Mouse (Mus musculus) kidney, embryonic 15.5 days (tissue): ENCODE measurements around the gene Ccdc190. TPM values are rescaled to one million over a fixed set of nuclear protein-coding genes. Genes with fewer than 3 reads are reported as not detected.
A peak's percentile ranks its signal among the peaks of the same experiment; 100 is the strongest.

ENCODE experiments used
- ATAC-seq: fragments of 200-750 bp; cut with Nextera tagmentation; replicated peaks from 2 replicates; pipeline ENCODE4 v1.8.0; 2017; ENCODE audit warnings: moderate TSS enrichment; ENCODE audit not compliant: low FRiP score
- H3K27ac ChIP-seq: fragments of 300-500 bp; sonication (generic); 2 replicates; pipeline ENCODE4 v1.5.1; 2015; ENCODE audit warnings: mild to moderate bottlenecking, inconsistent platforms
- H3K27me3 ChIP-seq: fragments of 300-500 bp; sonication (generic); 2 replicates; pipeline ENCODE4 v1.6.1; 2015; ENCODE audit warnings: inconsistent platforms
- H3K36me3 ChIP-seq: fragments of 300-500 bp; sonication (generic); 2 replicates; pipeline ENCODE4 v1.6.1; 2015; ENCODE audit warnings: inconsistent platforms
- H3K4me1 ChIP-seq: fragments of 300-500 bp; sonication (generic); 2 replicates; pipeline ENCODE4 v1.6.1; 2015; ENCODE audit warnings: inconsistent platforms
- H3K4me2 ChIP-seq: fragments of 300-500 bp; sonication (generic); 2 replicates; pipeline ENCODE4 v1.6.1; 2015; ENCODE audit warnings: moderate library complexity, mild to moderate bottlenecking, inconsistent platforms
- H3K4me3 ChIP-seq: fragments of 300-500 bp; sonication (generic); replicated peaks from 2 replicates; pipeline ENCODE4 v1.5.1; 2015; ENCODE audit warnings: mild to moderate bottlenecking, inconsistent platforms
- H3K9ac ChIP-seq: fragments of 300-500 bp; sonication (generic); 2 replicates; pipeline ENCODE4 v1.6.1; 2015; ENCODE audit warnings: mild to moderate bottlenecking, inconsistent platforms
- H3K9me3 ChIP-seq: fragments of 300-500 bp; sonication (generic); replicated peaks from 2 replicates; pipeline ENCODE4 v1.6.1; 2016; ENCODE audit warnings: inconsistent platforms
- WGBS: fragments of 180-500 bp; shearing (Covaris S2); methylation state at CpG from one replicate; pipeline ENCODE4 v1.1.7; 2015; ENCODE audit warnings: mixed read lengths; 5-methylcytosine and 5-hydroxymethylcytosine counted together
- polyA plus RNA-seq: library from polyadenylated mRNA; unstranded; fragments of >200 nt; fragmentation: Nextera tagmentation; extraction: Ambion mirVana; gene quantifications from 2 replicates; pipeline ENCODE4 v1.2.1, GENCODE M21; 2015

Gene Ccdc190
- polyA plus RNA-seq, 1 experiment from 2014 or later: not detected

DNA sequence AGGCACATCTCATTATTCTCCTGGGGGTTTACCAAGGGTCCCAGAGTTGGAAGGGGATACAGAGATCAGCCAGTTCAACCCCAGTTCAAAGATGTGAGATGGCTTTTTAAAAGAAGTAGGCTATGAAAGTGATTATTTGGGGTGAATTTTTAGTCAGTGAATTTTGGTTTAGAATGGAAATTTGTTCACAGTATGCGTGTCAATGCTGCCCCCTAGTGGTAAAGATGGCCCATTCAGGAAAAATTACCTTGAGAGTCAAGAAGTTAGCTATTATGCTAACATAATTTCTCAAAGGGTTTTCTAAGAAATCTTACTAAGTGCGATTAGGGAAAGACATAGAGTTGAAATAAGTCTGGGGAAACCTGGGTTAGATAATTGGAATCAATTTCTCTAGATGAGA, 10.9 kb downstream of the Ccdc190 start:
- Histone ChIP-seq H3K27ac (no peak overlapping the region), H3K9ac (no peak overlapping the region), H3K4me2 (no peak overlapping the region), H3K9me3 (no peaks in the 10 kb centered on the region), H3K36me3 (no peaks in the 10 kb centered on the region), H3K4me1 (no peaks in the 10 kb centered on the region), H3K27me3 (no peaks in the 10 kb centered on the region), H3K4me3 (no peak overlapping the region)
- 14% methylated on average over 2 of the region's 2 CpGs for WGBS
- no peak for ATAC-seq

- WGBS: 74% methylated on average over 3 of the region's 3 CpGs
- Histone ChIP-seq H3K4me1 (no peaks in the 10 kb centered on the region), H3K9me3 (no peaks in the 10 kb centered on the region), H3K4me3 (no peak overlapping the region), H3K9ac (no peak overlapping the region), H3K36me3 (peaks cover 8% of the 10 kb centered on the region), H3K4me2 (no peak overlapping the region), H3K27me3 (no peaks in the 10 kb centered on the region), H3K27ac (no peak overlapping the region)
- ATAC-seq: no peak
Measured at GRCm38 (mm10) chr1:169946004-169946403, 17.6 kb downstream of the Ccdc190 start.

GRCm38 (mm10) chr1:169947654-169948053, 19.2 kb downstream of the Ccdc190 start:
- H3K9me3 ChIP-seq: no peaks in the 10 kb centered on the region
- H3K9ac ChIP-seq: no peak overlapping the region
- no peaks in the 10 kb centered on the region for H3K4me1 ChIP-seq
- H3K27ac ChIP-seq: no peak overlapping the region
- peaks cover 17% of the 10 kb centered on the region for H3K36me3 ChIP-seq
- 72% methylated on average over 6 of the region's 6 CpGs for WGBS
- no peak overlapping the region for H3K4me3 ChIP-seq
- no peak for ATAC-seq
- no peaks in the 10 kb centered on the region for H3K27me3 ChIP-seq
- no peak overlapping the region for H3K4me2 ChIP-seq

DNA sequence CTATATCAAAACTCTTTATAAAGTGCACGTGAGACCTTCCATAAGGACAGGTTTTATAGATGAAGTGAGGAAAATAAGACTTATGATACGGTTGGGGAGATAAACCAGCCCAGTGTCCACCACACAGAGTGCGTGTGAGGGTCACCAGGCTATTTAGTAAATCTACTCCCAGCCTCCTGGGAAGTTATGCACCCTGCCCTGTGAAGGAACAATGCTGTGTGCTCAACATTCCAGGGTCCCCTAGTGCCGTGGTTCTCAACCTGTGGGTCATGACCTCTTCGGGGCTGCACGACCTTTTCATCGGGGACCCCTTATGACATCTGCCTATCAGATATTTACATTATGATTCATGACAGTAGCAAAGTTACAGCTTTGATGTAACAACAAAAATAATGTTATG, 19.8 kb downstream of the Ccdc190 start:
- H3K27me3 ChIP-seq: no peaks in the 10 kb centered on the region
- no peaks in the 10 kb centered on the region for H3K4me1 ChIP-seq
- H3K4me2 ChIP-seq: no peak overlapping the region
- H3K9ac ChIP-seq: no peak overlapping the region
- no peak overlapping the region for H3K27ac ChIP-seq
- no peak for ATAC-seq
- peaks cover 23% of the 10 kb centered on the region for H3K36me3 ChIP-seq
- no peaks in the 10 kb centered on the region for H3K9me3 ChIP-seq
- WGBS: 67% methylated on average over 7 of the region's 7 CpGs
- no peak overlapping the region for H3K4me3 ChIP-seq

- Histone ChIP-seq H3K9me3 (no peaks in the 10 kb centered on the region), H3K9ac (no peak overlapping the region), H3K4me2 (no peak overlapping the region), H3K27me3 (no peaks in the 10 kb centered on the region), H3K4me3 (no peak overlapping the region), H3K4me1 (no peaks in the 10 kb centered on the region), H3K27ac (no peak overlapping the region), H3K36me3 (peaks cover 29% of the 10 kb centered on the region)
- ATAC-seq: no peak
- WGBS: 69% methylated on average over 7 of the region's 7 CpGs
Measured at GRCm38 (mm10) chr1:169948866-169949265, 20.4 kb downstream of the Ccdc190 start.

DNA sequence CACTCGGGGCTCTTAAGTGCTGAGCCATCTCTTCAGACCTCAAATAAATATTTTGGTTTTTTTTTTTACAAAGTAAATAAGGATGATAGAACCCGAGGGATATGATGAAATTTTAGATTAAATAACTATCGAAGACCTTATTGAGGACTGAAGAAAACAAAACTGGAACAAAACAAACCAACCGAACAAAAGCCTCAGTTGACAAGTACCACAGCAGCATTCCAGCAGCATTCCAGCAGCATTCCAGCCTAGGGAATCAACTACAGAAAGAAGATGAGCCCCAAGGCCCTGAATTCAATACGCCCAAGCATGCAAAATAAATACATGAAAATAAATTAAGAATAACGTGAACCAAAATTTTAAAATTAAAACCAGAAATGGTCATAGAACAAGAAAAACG, 21.5 kb downstream of the Ccdc190 start:
- H3K4me3 ChIP-seq: no peak overlapping the region

GRCm38 (mm10) chr1:169950651-169951050, 22.2 kb downstream of the Ccdc190 start:
- Histone ChIP-seq H3K27me3 (no peaks in the 10 kb centered on the region), H3K4me3 (no peak overlapping the region), H3K9me3 (no peaks in the 10 kb centered on the region), H3K9ac (no peak overlapping the region), H3K36me3 (peaks cover 45% of the 10 kb centered on the region), H3K4me2 (no peak overlapping the region), H3K4me1 (no peaks in the 10 kb centered on the region), H3K27ac (no peak overlapping the region)
- WGBS: 93% methylated on average over 4 of the region's 4 CpGs
- no peak for ATAC-seq

More for the DNA sequence above, 21.5 kb downstream of the Ccdc190 start:
- no peaks in the 10 kb centered on the region for H3K9me3 ChIP-seq
- H3K36me3 ChIP-seq: peaks cover 39% of the 10 kb centered on the region
- H3K4me1 ChIP-seq: no peaks in the 10 kb centered on the region
- no peak overlapping the region for H3K27ac ChIP-seq
- no peak overlapping the region for H3K4me2 ChIP-seq
- ATAC-seq: no peak
- H3K27me3 ChIP-seq: no peaks in the 10 kb centered on the region
- 79% methylated on average over 7 of the region's 7 CpGs for WGBS
- H3K9ac ChIP-seq: no peak overlapping the region

GRCm38 (mm10) chr1:169951561-169951960, 23.1 kb downstream of the Ccdc190 start:
- H3K27me3 ChIP-seq: no peaks in the 10 kb centered on the region
- WGBS: 95% methylated on average over 6 of the region's 6 CpGs
- no peak overlapping the region for H3K9ac ChIP-seq
- no peak overlapping the region for H3K4me3 ChIP-seq
- H3K36me3 ChIP-seq: peaks cover 55% of the 10 kb centered on the region
- H3K9me3 ChIP-seq: no peaks in the 10 kb centered on the region
- H3K4me1 ChIP-seq: no peaks in the 10 kb centered on the region
- no peak overlapping the region for H3K4me2 ChIP-seq
- no peak overlapping the region for H3K27ac ChIP-seq
- no peak for ATAC-seq

GRCm38 (mm10) chr1:169952636-169953035, 24.2 kb downstream of the Ccdc190 start:
- no peaks in the 10 kb centered on the region for H3K4me1 ChIP-seq
- H3K4me2 ChIP-seq: no peak overlapping the region
- peaks cover 63% of the 10 kb centered on the region for H3K36me3 ChIP-seq
- no peak overlapping the region for H3K4me3 ChIP-seq
- H3K9me3 ChIP-seq: no peaks in the 10 kb centered on the region
- H3K9ac ChIP-seq: no peak overlapping the region
- ATAC-seq: no peak
- H3K27me3 ChIP-seq: no peaks in the 10 kb centered on the region
- no peak overlapping the region for H3K27ac ChIP-seq
- 94% methylated on average over 10 of the region's 10 CpGs for WGBS

GRCm38 (mm10) chr1:169953106-169953505, 24.7 kb downstream of the Ccdc190 start:
- Histone ChIP-seq H3K4me1 (no peaks in the 10 kb centered on the region), H3K9me3 (no peaks in the 10 kb centered on the region), H3K27me3 (no peaks in the 10 kb centered on the region), H3K9ac (no peak overlapping the region), H3K36me3 (peaks cover 67% of the 10 kb centered on the region), H3K27ac (no peak overlapping the region), H3K4me2 (no peak overlapping the region), H3K4me3 (no peak overlapping the region)
- 97% methylated on average over 10 of the region's 10 CpGs for WGBS
- ATAC-seq: no peak

DNA sequence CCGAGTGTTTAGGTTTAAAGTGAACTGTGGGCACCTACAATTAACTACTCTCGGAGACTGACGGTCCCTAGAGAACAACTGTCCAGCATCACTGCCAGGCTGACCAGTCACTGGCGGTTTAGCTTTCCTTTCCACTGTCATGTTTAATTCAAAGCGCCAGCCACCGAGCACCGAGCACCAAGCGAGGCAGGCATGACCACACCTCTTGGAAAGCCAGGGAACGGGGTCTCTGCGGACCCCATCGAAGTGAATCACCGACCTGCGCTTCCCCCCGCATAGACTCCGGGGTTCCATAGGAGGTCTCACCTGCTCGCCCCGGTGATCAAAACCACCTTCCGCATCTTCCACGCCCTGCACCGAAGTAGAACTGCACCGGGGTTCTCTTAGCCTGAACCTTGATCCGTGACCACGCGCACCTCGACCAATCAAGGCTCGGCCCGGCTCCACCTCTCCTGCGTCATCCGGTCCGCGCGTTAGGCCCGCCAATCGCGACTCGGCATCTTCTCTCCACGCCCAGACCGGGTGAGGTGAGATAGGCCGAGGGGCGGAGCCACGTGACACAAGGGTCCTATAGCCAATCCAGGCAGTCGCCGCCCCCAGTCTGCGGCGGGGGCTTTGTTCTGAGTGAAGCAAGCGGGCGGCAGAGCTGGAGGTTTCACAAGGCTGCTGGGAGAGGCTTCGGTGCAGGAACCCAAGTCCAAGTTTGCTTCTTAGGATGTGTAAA, 40.5 kb downstream of the Ccdc190 start, which contains the start of gene Hsd17b7:
Hsd17b7 (minus strand) TSS at position 450 of the 724 bp plus-strand sequence.
- Histone ChIP-seq H3K4me2 (peak within 1 kb of the TSS; percentile 75), H3K9me3 (no peaks in the 10 kb centered on the region), H3K27me3 (no peaks in the 10 kb centered on the region), H3K27ac (peak within 1 kb of the TSS; percentile 86), H3K36me3 (peaks cover 28% of the 10 kb centered on the region), H3K4me1 (peaks cover 14% of the 10 kb centered on the region), H3K9ac (peak within 1 kb of the TSS; percentile 54), H3K4me3 (peak within 1 kb of the TSS; percentile 74)
- peak; percentile 100 for ATAC-seq
- under 1% methylated on average over 48 of the region's 48 CpGs for WGBS

- Histone ChIP-seq H3K4me1 (peaks cover 14% of the 10 kb centered on the region), H3K27ac (peak overlapping the region; percentile 86), H3K36me3 (peaks cover 24% of the 10 kb centered on the region), H3K9ac (peak overlapping the region; percentile 50), H3K9me3 (no peaks in the 10 kb centered on the region), H3K4me3 (peak overlapping the region; percentile 74), H3K4me2 (peak overlapping the region; percentile 75), H3K27me3 (no peaks in the 10 kb centered on the region)
- ATAC-seq: peak; percentile 54
- under 1% methylated on average over 8 of the region's 9 CpGs for WGBS
Measured at GRCm38 (mm10) chr1:169969516-169969886, 41.1 kb downstream of the Ccdc190 start.

GRCm38 (mm10) chr1:169970936-169971335, 42.5 kb downstream of the Ccdc190 start:
- H3K4me1 ChIP-seq: peaks cover 14% of the 10 kb centered on the region
- peaks cover 10% of the 10 kb centered on the region for H3K36me3 ChIP-seq
- no peaks in the 10 kb centered on the region for H3K27me3 ChIP-seq
- ATAC-seq: no peak
- H3K4me3 ChIP-seq: no peak overlapping the region
- no peaks in the 10 kb centered on the region for H3K9me3 ChIP-seq
- no peak overlapping the region for H3K4me2 ChIP-seq
- 91% methylated on average over 4 of the region's 4 CpGs for WGBS
- H3K9ac ChIP-seq: no peak overlapping the region
- no peak overlapping the region for H3K27ac ChIP-seq
